Mouse (Mus musculus) left cerebral cortex, postnatal 10 days (tissue): Measurements from ENCODE around the gene A030003K21Rik. TPM values are rescaled to one million over a fixed set of nuclear protein-coding genes. Genes with fewer than 3 reads are reported as not detected.
"Not testable (repeated sequence)": the region's sequence is repeated elsewhere in the genome, so short reads cannot be mapped to it uniquely, and the experiment has no call there.

ENCODE experiments used
- DNase-seq, 2 experiments: peaks; one replicate each; pipeline ENCODE4 v3.0.0; 2021 to 2022; ENCODE audit warnings: low spot score in 2 of 2, mixed read lengths in 1 of 2; ENCODE audit errors: extremely low spot score in 1 of 2
- intact Hi-C: fragments of 180-260 bp; cut with DNase I; formaldehyde crosslinking; loops from one replicate; pipeline ENCODE4 v1.15.1; 2025
- total RNA-seq, 2 experiments: library from RNA; stranded (reverse); gene quantifications; 2 replicates each; pipeline ENCODE4 v1.2.3; 2021

A030003K21Rik gene
- total RNA-seq, 2 experiments from 2014 or later, result not detected

- intact Hi-C loops, DNase-seq: not testable (repeated sequence)
These were observed 12.6 kb downstream of the A030003K21Rik start for GRCm38 (mm10) chr1:82930558-82930957.

- intact Hi-C loops, result no loop called here
- peak in 1 of 2 experiments; percentile 45 for DNase-seq
These were observed 18.5 kb downstream of the A030003K21Rik start, which contains the start of gene A030014E15Rik for GRCm38 (mm10) chr1:82924650-82925049. Gene A030014E15Rik, plus strand, starts transcription at chr1:82924917.

- intact Hi-C loops, result not testable (repeated sequence)
These were observed 29.8 kb downstream of the A030003K21Rik start for GRCm38 (mm10) chr1:82913434-82913833.

GRCm38 (mm10) chr1:82913025-82913424 is 30.2 kb downstream of the A030003K21Rik start, which contains the start of gene A030005L19Rik:
Gene A030005L19Rik, plus strand, starts transcription at chr1:82913325.
- intact Hi-C loops, result no loop called here
- DNase-seq, result no peak

More at GRCm38 (mm10) chr1:82913434-82913833, 29.8 kb downstream of the A030003K21Rik start:
- DNase-seq, result not testable (repeated sequence)

GRCm38 (mm10) chr1:82905886-82906285 is 37.3 kb downstream of the A030003K21Rik start:
- intact Hi-C loops, result no loop called here
- no peak for DNase-seq

- intact Hi-C loops, result no loop called here
- DNase-seq, result no peak
These were observed 42.0 kb downstream of the A030003K21Rik start for GRCm38 (mm10) chr1:82901201-82901600.

GRCm38 (mm10) chr1:82900567-82900966 is 42.6 kb downstream of the A030003K21Rik start:
- DNase-seq, result no peak
- intact Hi-C loops, result no loop called here

GRCm38 (mm10) chr1:82893269-82893668 is 49.9 kb downstream of the A030003K21Rik start:
- intact Hi-C loops, result no loop called here
- DNase-seq, result no peak

Other genes starting within 250 kb of the A030003K21Rik start
- gene Mff, start 218.5 kb downstream of the A030003K21Rik start, total RNA-seq, result 100 to 1,000 TPM; 291 to 295 TPM
- not detected for gene Tm4sf20, start 174.9 kb downstream of the A030003K21Rik start, total RNA-seq
- not detected for gene Gm47791, start 172.1 kb downstream of the A030003K21Rik start, total RNA-seq
- 10 to 100 TPM; 82.3 to 86.3 TPM for gene Agfg1, start 103.9 kb downstream of the A030003K21Rik start, total RNA-seq
- under 1 TPM; 0.47 to 0.73 TPM for gene A030005L19Rik, start 30.1 kb downstream of the A030003K21Rik start, total RNA-seq
- gene A030014E15Rik, start 18.5 kb downstream of the A030003K21Rik start, total RNA-seq, result not detected
- gene Gm6217, start 12.0 kb downstream of the A030003K21Rik start, total RNA-seq, result not detected
- gene Gm7544, start 12.6 kb upstream of the A030003K21Rik start, total RNA-seq, result not detected
- not detected for gene Gm47955, start 16.9 kb upstream of the A030003K21Rik start, total RNA-seq
- not detected for gene Gm47959, start 57.2 kb upstream of the A030003K21Rik start, total RNA-seq
- gene Slc19a3, start 95.1 kb upstream of the A030003K21Rik start, total RNA-seq, result 1 to 10 TPM; 1.4 to 1.7 TPM
- not detected for gene Krtap28-10, start 99.1 kb upstream of the A030003K21Rik start, total RNA-seq
- gene Gm47969, start 101.5 kb upstream of the A030003K21Rik start, total RNA-seq, result not detected
- not detected for gene A030005K14Rik, start 116.0 kb upstream of the A030003K21Rik start, total RNA-seq
- gene Krtap28-13, start 117.5 kb upstream of the A030003K21Rik start, total RNA-seq, result not detected
- not detected for gene Ccl20, start 173.4 kb upstream of the A030003K21Rik start, total RNA-seq
- under 1 TPM in 1 of 2 experiments, not detected in 1; 0.41 TPM for gene Daw1, start 216.4 kb upstream of the A030003K21Rik start, total RNA-seq